Mouse (Mus musculus) adrenal gland, postnatal 4 days (tissue): ENCODE data around the gene Tmem242. TPM values are rescaled to one million over a fixed set of nuclear protein-coding genes. Genes with fewer than 3 reads are reported as not detected.

Source experiments
- DNase-seq, 2 experiments: peaks; one replicate each; pipeline ENCODE4 v3.0.0; 2021 to 2022; ENCODE audit warnings: low spot score in 2 of 2, mixed read lengths in 2 of 2
- microRNA-seq: library from miRNA; unstranded; fragments of <30 nt; microRNA quantifications from one replicate; pipeline ENCODE4 v1.2.0, GENCODE M21; 2021
- total RNA-seq, 2 experiments: library from RNA; stranded (reverse); gene quantifications; 2 replicates each; pipeline ENCODE4 v1.2.3; 2021

The Tmem242 gene
- total RNA-seq, 2 experiments from 2014 or later: 113 to 116 TPM

- DNase-seq: no peak
These were observed 54.4 kb downstream of the Tmem242 start for GRCm38 (mm10) chr17:5385694-5386093.

- DNase-seq: no peak
These were observed 62.1 kb downstream of the Tmem242 start for GRCm38 (mm10) chr17:5377930-5378310.

GRCm38 (mm10) chr17:5377151-5377929, 62.7 kb downstream of the Tmem242 start:
- DNase-seq: no peak

DNA sequence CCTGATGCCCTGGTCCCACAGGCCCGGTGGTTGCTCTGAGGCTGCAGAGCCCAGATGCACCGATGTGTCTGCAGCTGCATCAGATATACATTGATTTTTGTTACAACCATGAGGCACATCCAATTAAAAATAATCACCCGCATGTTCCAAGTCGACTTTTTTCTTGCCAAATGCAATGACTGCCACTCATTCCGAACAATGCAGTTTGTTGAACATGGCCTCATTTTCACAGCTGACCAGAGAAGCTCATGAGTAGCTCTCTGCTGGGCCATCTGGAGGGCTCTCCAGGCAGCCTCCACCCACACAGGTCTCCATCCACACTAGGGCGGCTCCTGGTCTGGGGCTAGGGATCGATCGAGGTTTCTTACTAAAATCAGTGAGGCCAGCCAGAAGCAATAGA, 67.1 kb downstream of the Tmem242 start:
- DNase-seq: no peak

GRCm38 (mm10) chr17:5371521-5371920, 68.5 kb downstream of the Tmem242 start:
- no peak for DNase-seq

- DNase-seq: no peak
These were observed 69.0 kb downstream of the Tmem242 start for GRCm38 (mm10) chr17:5371032-5371431.

- DNase-seq: no peak
These were observed 74.1 kb downstream of the Tmem242 start for GRCm38 (mm10) chr17:5365992-5366398.

Small RNA genes within 50 kb of the gene (microRNA-seq; reads per million reads assigned to microRNA genes)
- not detected for gene Gm22475

Other genes starting within 250 kb of the Tmem242 start
- gene Ldhal6b, start 21.5 kb downstream of the Tmem242 start, total RNA-seq: 1 to 10 TPM; 1.6 to 2.4 TPM
- 1 to 10 TPM; 7.6 to 8.2 TPM for gene Zdhhc14, start 52.3 kb upstream of the Tmem242 start, total RNA-seq